Mouse (Mus musculus) C2C12 (cell line): ENCODE data around the gene Osbpl3.

ENCODE experiments used
- CTCF ChIP-seq: IDR thresholded peaks from one replicate; pipeline ENCODE4 v1.5.1; 2011; ENCODE audit not compliant: control insufficient read depth, insufficient read depth, insufficient read length
- USF1 ChIP-seq: IDR thresholded peaks from one replicate; pipeline ENCODE4 v1.6.1; 2011; ENCODE audit warnings: low read depth, mild to moderate bottlenecking, control low read depth, moderate library complexity

GRCm38 (mm10) chr6:50358104-50358679 is 97.8 kb downstream of the Osbpl3 start:
- TF ChIP-seq CTCF (no peak), USF1 (no peak)
